Mouse (Mus musculus) lung, embryonic 15.5 days (tissue): Measurements from ENCODE around the gene Pald1. TPM values are rescaled to one million over a fixed set of nuclear protein-coding genes. Genes with fewer than 3 reads are reported as not detected.
A peak's percentile ranks its signal among the peaks of the same experiment; 100 is the strongest.

Experiments used
- ATAC-seq: fragments of 200-750 bp; cut with Nextera tagmentation; 2 replicates; pipeline ENCODE4 v1.8.0; 2017; ENCODE audit warnings: moderate number of reproducible peaks, borderline replicate concordance; ENCODE audit not compliant: low FRiP score, low TSS enrichment; ENCODE audit errors: extremely low read depth
- H3K27ac ChIP-seq: fragments of 300-500 bp; sonication (generic); 2 replicates; pipeline ENCODE4 v1.5.1; 2015; ENCODE audit warnings: moderate library complexity, mild to moderate bottlenecking, inconsistent platforms
- H3K27me3 ChIP-seq: fragments of 300-500 bp; sonication (generic); 2 replicates; pipeline ENCODE4 v1.6.1; 2015; ENCODE audit warnings: inconsistent platforms
- H3K36me3 ChIP-seq: fragments of 300-500 bp; sonication (generic); 2 replicates; pipeline ENCODE4 v1.6.1; 2015; ENCODE audit warnings: inconsistent platforms
- H3K4me1 ChIP-seq: fragments of 300-500 bp; sonication (generic); 2 replicates; pipeline ENCODE4 v1.6.1; 2015; ENCODE audit warnings: inconsistent platforms
- H3K4me2 ChIP-seq: fragments of 300-500 bp; sonication (generic); 2 replicates; pipeline ENCODE4 v1.6.1; 2015; ENCODE audit warnings: inconsistent platforms, mild to moderate bottlenecking, moderate library complexity
- H3K4me3 ChIP-seq: fragments of 300-500 bp; sonication (generic); 2 replicates; pipeline ENCODE4 v1.5.1; 2015; ENCODE audit warnings: mild to moderate bottlenecking, inconsistent platforms
- H3K9ac ChIP-seq: fragments of 300-500 bp; sonication (generic); 2 replicates; pipeline ENCODE4 v1.6.1; 2015; ENCODE audit warnings: inconsistent platforms
- H3K9me3 ChIP-seq: fragments of 300-500 bp; sonication (generic); 2 replicates; pipeline ENCODE4 v1.6.1; 2016; ENCODE audit warnings: inconsistent platforms
- WGBS: fragments of 180-500 bp; shearing (Covaris S2); methylation state at CpG from one replicate; pipeline ENCODE4 v1.1.7; 2015; 5-methylcytosine and 5-hydroxymethylcytosine counted together
- polyA plus RNA-seq: library from polyadenylated mRNA; unstranded; fragments of >200 nt; fragmentation: Nextera tagmentation; extraction: Ambion mirVana; gene quantifications from 2 replicates; pipeline ENCODE4 v1.2.1, GENCODE M21; 2015

Pald1 gene
- polyA plus RNA-seq, 1 experiment from 2014 or later = 48.1 TPM

DNA sequence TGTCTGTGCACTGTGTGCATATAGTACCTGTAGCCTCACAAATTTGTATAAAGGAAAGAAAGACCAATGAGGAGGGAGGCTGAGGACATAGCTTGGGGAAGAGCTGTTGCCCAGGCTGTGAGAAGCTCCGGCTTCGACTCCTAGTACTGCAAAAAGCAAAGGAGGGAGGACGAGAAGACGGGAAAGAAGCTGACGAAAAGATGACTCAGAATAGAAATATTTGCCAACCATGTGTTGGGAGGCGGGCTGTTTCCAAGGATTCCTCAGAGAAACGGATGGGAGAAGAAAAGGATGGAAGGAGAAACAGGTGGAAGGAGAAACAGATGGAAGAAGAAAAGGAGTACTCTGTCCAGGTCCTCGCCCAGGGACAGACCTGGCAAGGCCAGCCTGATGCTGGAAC is 89.1 kb downstream of the Pald1 start:
- Histone ChIP-seq H3K4me2 (no peak overlapping the region), H3K27me3 (no peaks in the 10 kb centered on the region), H3K9ac (no peak overlapping the region), H3K36me3 (no peaks in the 10 kb centered on the region), H3K9me3 (no peaks in the 10 kb centered on the region), H3K4me3 (no peak overlapping the region), H3K4me1 (no peaks in the 10 kb centered on the region), H3K27ac (no peak overlapping the region)
- ATAC-seq = no peak
- 63% methylated on average over 8 of the region's 8 CpGs for WGBS

GRCm38 (mm10) chr10:61290479-61290878 is 92.9 kb downstream of the Pald1 start:
- H3K9ac ChIP-seq = no peak overlapping the region
- H3K4me1 ChIP-seq = peaks cover 15% of the 10 kb centered on the region
- no peak overlapping the region for H3K4me2 ChIP-seq
- H3K36me3 ChIP-seq = no peaks in the 10 kb centered on the region
- WGBS = 78% methylated on average over 2 of the region's 2 CpGs
- no peaks in the 10 kb centered on the region for H3K9me3 ChIP-seq
- H3K27me3 ChIP-seq = no peaks in the 10 kb centered on the region
- H3K4me3 ChIP-seq = no peak overlapping the region
- H3K27ac ChIP-seq = no peak overlapping the region
- no peak for ATAC-seq

GRCm38 (mm10) chr10:61290016-61290415 is 93.3 kb downstream of the Pald1 start:
- H3K4me2 ChIP-seq = no peak overlapping the region
- ATAC-seq = no peak

DNA sequence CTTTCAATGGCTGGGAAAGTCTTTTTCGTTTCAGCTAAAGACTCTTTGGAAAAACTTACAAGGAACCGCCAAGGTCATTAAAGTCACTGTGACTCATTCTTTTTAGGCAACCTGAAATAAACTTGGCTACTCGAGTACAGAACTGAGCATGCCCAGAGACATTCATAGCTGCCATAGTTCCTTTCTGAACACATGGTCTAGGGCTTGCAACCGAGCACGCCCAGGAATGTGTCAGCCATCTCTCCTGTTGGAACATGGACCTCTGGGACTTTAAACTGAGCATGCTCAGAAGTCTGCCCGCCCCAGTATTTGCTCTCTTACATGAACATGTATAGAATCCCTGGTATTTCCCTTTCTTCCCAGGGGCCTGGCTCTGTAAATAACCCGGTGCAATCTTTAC is 97.1 kb downstream of the Pald1 start:
- peak overlapping the region; percentile 44; the same call in 1 of the 2 replicates for H3K27ac ChIP-seq
- no peak overlapping the region for H3K4me2 ChIP-seq
- no peak overlapping the region for H3K9ac ChIP-seq
- peak; percentile 37; the same call in 1 of the 2 replicates for ATAC-seq
- WGBS = 47% methylated on average over 7 of the region's 7 CpGs
- H3K4me1 ChIP-seq = peaks cover 22% of the 10 kb centered on the region
- no peak overlapping the region for H3K4me3 ChIP-seq
- H3K9me3 ChIP-seq = no peaks in the 10 kb centered on the region
- no peaks in the 10 kb centered on the region for H3K27me3 ChIP-seq
- H3K36me3 ChIP-seq = no peaks in the 10 kb centered on the region

More at GRCm38 (mm10) chr10:61290016-61290415, 93.3 kb downstream of the Pald1 start:
- Histone ChIP-seq H3K36me3 (no peaks in the 10 kb centered on the region), H3K27ac (no peak overlapping the region), H3K4me3 (no peak overlapping the region), H3K9me3 (no peaks in the 10 kb centered on the region), H3K27me3 (no peaks in the 10 kb centered on the region), H3K9ac (no peak overlapping the region), H3K4me1 (peaks cover 20% of the 10 kb centered on the region)
- 56% methylated on average over 2 of the region's 2 CpGs for WGBS

DNA sequence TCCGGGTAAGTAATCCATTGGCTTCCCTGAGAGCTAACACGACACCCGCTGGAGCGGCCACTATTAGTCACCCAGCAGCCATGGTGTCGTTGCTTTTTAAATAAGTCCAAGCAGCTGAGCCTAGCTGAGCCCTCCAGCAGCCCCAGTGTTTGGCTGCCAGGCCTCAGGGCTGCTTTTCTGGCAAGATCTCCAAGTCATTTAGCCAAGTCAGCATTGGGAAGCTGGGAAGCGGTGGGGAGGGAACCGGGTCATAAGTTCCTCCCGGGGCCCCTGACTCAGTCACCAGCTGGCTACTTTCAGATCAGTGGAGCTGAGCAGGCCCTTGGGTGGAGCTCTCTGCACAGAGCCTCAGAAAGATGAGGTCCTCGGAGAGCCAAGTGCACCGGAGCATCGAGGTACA is 98.1 kb downstream of the Pald1 start:
- Histone ChIP-seq H3K27me3 (no peaks in the 10 kb centered on the region), H3K4me2 (no peak overlapping the region), H3K4me1 (peaks cover 22% of the 10 kb centered on the region), H3K9ac (no peak overlapping the region), H3K27ac (peak overlapping the region; percentile 64), H3K36me3 (no peaks in the 10 kb centered on the region), H3K9me3 (no peaks in the 10 kb centered on the region), H3K4me3 (no peak overlapping the region)
- 55% methylated on average over 11 of the region's 11 CpGs for WGBS
- peak; percentile 78 for ATAC-seq

DNA sequence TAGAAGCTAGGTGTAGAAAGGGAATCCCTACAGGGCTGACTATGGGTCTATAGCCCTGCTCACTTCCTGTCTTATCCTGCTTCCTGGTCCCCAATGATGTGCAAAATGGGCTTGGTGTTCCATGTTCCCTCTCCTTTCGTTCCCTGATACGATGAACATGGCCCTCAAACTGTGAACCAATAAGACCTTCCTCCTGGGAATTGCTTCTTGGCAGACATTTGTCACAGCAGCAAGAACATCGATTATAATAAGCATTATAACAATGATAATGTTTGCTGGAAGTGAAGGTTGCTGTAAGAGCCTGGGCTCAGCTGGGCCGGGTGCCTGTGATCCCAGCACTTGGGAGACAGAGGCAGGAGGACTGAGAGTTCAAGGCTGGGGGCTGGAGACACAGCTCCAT is 99.0 kb downstream of the Pald1 start:
- peaks cover 22% of the 10 kb centered on the region for H3K4me1 ChIP-seq
- H3K27ac ChIP-seq = no peak overlapping the region
- H3K9me3 ChIP-seq = no peaks in the 10 kb centered on the region
- H3K27me3 ChIP-seq = no peaks in the 10 kb centered on the region
- 87% methylated on average over 4 of the region's 4 CpGs for WGBS
- no peak overlapping the region for H3K4me3 ChIP-seq
- ATAC-seq = no peak
- no peak overlapping the region for H3K4me2 ChIP-seq
- H3K9ac ChIP-seq = no peak overlapping the region
- no peaks in the 10 kb centered on the region for H3K36me3 ChIP-seq

- ATAC-seq = no peak
These were observed 102.2 kb downstream of the Pald1 start for GRCm38 (mm10) chr10:61281115-61281514.

GRCm38 (mm10) chr10:61277918-61278674 is 105.2 kb downstream of the Pald1 start:
- Histone ChIP-seq H3K9me3 (no peaks in the 10 kb centered on the region), H3K4me3 (no peak overlapping the region), H3K27me3 (no peaks in the 10 kb centered on the region), H3K36me3 (no peaks in the 10 kb centered on the region), H3K9ac (no peak overlapping the region), H3K27ac (0 out of 2 replicates have a peak overlapping the region, but pooled peaks have one; percentile 7), H3K4me1 (peaks cover 7% of the 10 kb centered on the region; the same call in 1 of the 2 replicates), H3K4me2 (no peak overlapping the region)
- WGBS = 48% methylated on average over 14 of the region's 14 CpGs
- no peak for ATAC-seq

More at GRCm38 (mm10) chr10:61281115-61281514, 102.2 kb downstream of the Pald1 start:
- Histone ChIP-seq H3K4me1 (peaks cover 17% of the 10 kb centered on the region), H3K9ac (no peak overlapping the region), H3K27me3 (no peaks in the 10 kb centered on the region), H3K36me3 (no peaks in the 10 kb centered on the region), H3K27ac (no peak overlapping the region), H3K4me2 (no peak overlapping the region), H3K9me3 (no peaks in the 10 kb centered on the region), H3K4me3 (no peak overlapping the region)
- 64% methylated on average over 5 of the region's 5 CpGs for WGBS

GRCm38 (mm10) chr10:61277051-61277450 is 106.3 kb downstream of the Pald1 start:
- Histone ChIP-seq H3K4me1 (peaks cover 16% of the 10 kb centered on the region), H3K4me3 (no peak overlapping the region), H3K4me2 (no peak overlapping the region), H3K9ac (no peak overlapping the region), H3K9me3 (no peaks in the 10 kb centered on the region), H3K27ac (no peak overlapping the region), H3K27me3 (peaks cover 6% of the 10 kb centered on the region; the same call in 1 of the 2 replicates), H3K36me3 (no peaks in the 10 kb centered on the region)
- 88% methylated on average over 6 of the region's 6 CpGs for WGBS
- no peak for ATAC-seq

DNA sequence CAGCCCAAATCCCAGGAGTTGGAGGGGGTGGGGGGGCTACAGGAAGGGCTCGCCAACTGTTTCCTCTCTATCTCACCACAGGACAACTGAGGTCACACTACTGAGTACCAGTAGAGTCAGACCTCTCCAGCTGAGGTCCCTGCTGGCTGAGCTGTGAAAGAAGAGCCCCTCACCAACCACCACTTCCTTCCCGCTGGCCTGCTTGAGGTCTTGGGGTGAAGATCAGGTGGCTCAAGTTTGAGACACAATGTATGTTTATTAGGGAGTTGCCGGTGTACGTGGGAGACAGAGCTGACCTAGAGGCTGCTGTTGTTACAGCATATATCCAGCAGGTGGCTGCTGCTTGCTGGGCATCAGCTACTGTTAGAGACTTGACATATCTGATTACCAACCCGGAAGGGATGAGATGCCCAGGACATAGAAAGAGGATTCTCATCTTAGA is 107.6 kb downstream of the Pald1 start:
- H3K36me3 ChIP-seq = no peaks in the 10 kb centered on the region
- H3K9me3 ChIP-seq = no peaks in the 10 kb centered on the region
- H3K4me2 ChIP-seq = peak overlapping the region; percentile 6; the same call in 1 of the 2 replicates
- H3K4me3 ChIP-seq = no peak overlapping the region
- 2% methylated on average over 5 of the region's 5 CpGs for WGBS
- no peak overlapping the region for H3K9ac ChIP-seq
- 0 out of 2 replicates have a peak, but pooled peaks have one; percentile 19 for ATAC-seq
- no peak overlapping the region for H3K27ac ChIP-seq
- H3K27me3 ChIP-seq = peaks cover 6% of the 10 kb centered on the region; the same call in 1 of the 2 replicates
- peaks cover 20% of the 10 kb centered on the region for H3K4me1 ChIP-seq

- Histone ChIP-seq H3K4me3 (no peak overlapping the region), H3K27ac (no peak overlapping the region), H3K27me3 (peaks cover 6% of the 10 kb centered on the region), H3K4me2 (no peak overlapping the region), H3K9me3 (no peaks in the 10 kb centered on the region), H3K36me3 (no peaks in the 10 kb centered on the region), H3K9ac (no peak overlapping the region), H3K4me1 (peaks cover 20% of the 10 kb centered on the region)
- no peak for ATAC-seq
- 36% methylated on average over 2 of the region's 2 CpGs for WGBS
These were observed 108.8 kb downstream of the Pald1 start for GRCm38 (mm10) chr10:61274532-61274931.

DNA sequence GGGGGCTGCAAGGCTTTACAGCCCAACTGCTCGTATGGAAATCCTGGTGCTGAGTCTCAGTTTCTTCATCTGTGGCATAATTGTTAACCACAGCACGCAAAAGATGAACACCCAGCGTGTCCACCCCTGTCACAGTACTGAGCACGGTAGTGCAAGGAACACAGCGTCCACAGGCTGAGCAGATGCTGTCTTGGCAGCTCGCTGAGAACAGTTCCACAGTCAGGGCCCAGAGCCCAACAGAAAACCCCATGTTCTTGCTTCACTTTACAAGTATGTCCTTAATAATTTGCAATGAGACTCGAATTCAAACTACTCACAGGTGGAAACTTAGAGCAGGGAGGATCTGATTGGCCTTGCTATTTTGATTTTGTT is 109.5 kb downstream of the Pald1 start:
- ATAC-seq = no peak
- Histone ChIP-seq H3K27me3 (peaks cover 6% of the 10 kb centered on the region), H3K27ac (peak overlapping the region; percentile 57), H3K4me2 (peak overlapping the region; percentile 97), H3K4me3 (peak overlapping the region; percentile 57), H3K9me3 (no peaks in the 10 kb centered on the region), H3K9ac (peak overlapping the region; percentile 66), H3K4me1 (peaks cover 20% of the 10 kb centered on the region), H3K36me3 (no peaks in the 10 kb centered on the region)
- 43% methylated on average over 7 of the region's 7 CpGs for WGBS
